Mouse (Mus musculus) forebrain, embryonic 10.5 days (tissue): Measurements from ENCODE around the gene Polr1d. TPM values are rescaled to one million over a fixed set of nuclear protein-coding genes. Genes with fewer than 3 reads are reported as not detected.

Experiments
- DNase-seq: peaks from one replicate; pipeline ENCODE4 v3.0.0-alpha.2; 2017; ENCODE audit warnings: low spot score; ENCODE audit errors: extremely low spot score
- H3K27ac ChIP-seq: fragments of 300-500 bp; sonication (generic); 2 replicates; pipeline ENCODE4 v1.5.1; 2016; ENCODE audit warnings: mild to moderate bottlenecking
- H3K27me3 ChIP-seq: fragments of 300-500 bp; sonication (generic); 2 replicates; pipeline ENCODE4 v1.6.1; 2016; ENCODE audit warnings: mild to moderate bottlenecking; ENCODE audit not compliant: poor library complexity, severe bottlenecking
- H3K36me3 ChIP-seq: fragments of 300-500 bp; sonication (generic); replicated peaks from 2 replicates; pipeline ENCODE4 v1.6.1; 2016; ENCODE audit warnings: mild to moderate bottlenecking, moderate library complexity
- H3K4me1 ChIP-seq: fragments of 300-500 bp; sonication (generic); 2 replicates; pipeline ENCODE4 v1.6.1; 2016
- H3K4me3 ChIP-seq: fragments of 300-500 bp; sonication (generic); 2 replicates; pipeline ENCODE4 v1.5.1; 2016; ENCODE audit warnings: mild to moderate bottlenecking, moderate library complexity
- H3K9me3 ChIP-seq: fragments of 300-500 bp; sonication (generic); 2 replicates; pipeline ENCODE4 v1.6.1; 2016; ENCODE audit warnings: mild to moderate bottlenecking, moderate library complexity
- WGBS: fragments of 180-500 bp; shearing (Covaris S2); methylation state at CpG from one replicate; pipeline ENCODE4 v1.1.7; 2016; 5-methylcytosine and 5-hydroxymethylcytosine counted together
- polyA plus RNA-seq: library from polyadenylated mRNA; unstranded; fragments of >200 nt; fragmentation: Nextera tagmentation; extraction: Ambion mirVana; gene quantifications from 2 replicates; pipeline ENCODE4 v1.2.1, GENCODE M21; 2016

The Polr1d gene
- polyA plus RNA-seq = 129 and 132 TPM in 2 replicates

DNA sequence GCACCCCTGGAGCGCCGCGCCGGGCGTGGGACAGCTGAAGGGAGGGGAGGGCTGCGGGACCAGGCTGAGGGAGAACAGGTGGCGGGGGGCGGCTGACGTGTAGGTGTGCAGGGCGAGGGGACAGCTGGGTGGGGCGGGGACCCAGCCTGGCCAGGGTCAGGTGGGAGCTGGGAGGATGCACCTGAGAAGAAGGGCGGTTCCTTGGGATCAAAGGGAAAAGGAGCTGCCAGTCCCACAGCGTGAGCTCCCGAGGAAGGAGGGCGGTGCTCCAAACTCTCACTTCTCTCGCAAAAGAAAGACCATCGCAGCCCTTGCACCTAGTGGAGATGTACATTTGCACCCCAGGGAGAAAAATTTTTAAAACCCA lies at the start of gene Polr1d:
TSS of gene Polr1d (plus strand) at position 252 of the 367 bp plus-strand sequence.
- Histone ChIP-seq H3K27ac (peak within 1 kb of the TSS; percentile 89), H3K4me3 (peak within 1 kb of the TSS; percentile 79), H3K27me3 (no peaks in the 10 kb centered on the region), H3K36me3 (peaks cover 28% of the 10 kb centered on the region), H3K4me1 (peaks cover 30% of the 10 kb centered on the region), H3K9me3 (no peaks in the 10 kb centered on the region)
- 0% methylated on average over 17 of the region's 17 CpGs for WGBS
- no peak for DNase-seq

DNA sequence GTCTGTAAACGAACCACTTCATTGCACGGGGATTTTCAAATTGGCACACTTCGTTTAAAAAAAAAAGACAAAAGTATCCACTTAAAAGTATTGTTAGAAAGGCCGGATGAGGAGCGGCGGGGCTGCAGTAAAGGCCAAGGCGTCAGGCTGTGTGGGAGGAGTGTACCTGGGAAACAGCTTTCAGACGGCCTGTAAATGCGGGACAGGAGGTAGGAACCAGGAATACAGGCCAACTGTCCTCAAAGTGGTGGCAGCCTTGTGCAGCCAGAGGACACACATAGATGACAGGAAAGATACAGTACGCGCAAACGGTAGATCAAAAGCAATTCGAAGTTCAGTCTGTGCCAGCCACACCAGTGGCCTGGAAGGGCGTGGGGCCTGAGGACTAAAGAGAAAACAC lies 45.6 kb upstream of the Polr1d start:
- no peak for DNase-seq
- H3K9me3 ChIP-seq = no peaks in the 10 kb centered on the region
- peaks cover 9% of the 10 kb centered on the region for H3K4me1 ChIP-seq
- no peak overlapping the region for H3K27ac ChIP-seq
- 90% methylated on average over 14 of the region's 14 CpGs for WGBS
- H3K27me3 ChIP-seq = no peaks in the 10 kb centered on the region
- H3K36me3 ChIP-seq = peaks cover 32% of the 10 kb centered on the region
- no peak overlapping the region for H3K4me3 ChIP-seq

DNA sequence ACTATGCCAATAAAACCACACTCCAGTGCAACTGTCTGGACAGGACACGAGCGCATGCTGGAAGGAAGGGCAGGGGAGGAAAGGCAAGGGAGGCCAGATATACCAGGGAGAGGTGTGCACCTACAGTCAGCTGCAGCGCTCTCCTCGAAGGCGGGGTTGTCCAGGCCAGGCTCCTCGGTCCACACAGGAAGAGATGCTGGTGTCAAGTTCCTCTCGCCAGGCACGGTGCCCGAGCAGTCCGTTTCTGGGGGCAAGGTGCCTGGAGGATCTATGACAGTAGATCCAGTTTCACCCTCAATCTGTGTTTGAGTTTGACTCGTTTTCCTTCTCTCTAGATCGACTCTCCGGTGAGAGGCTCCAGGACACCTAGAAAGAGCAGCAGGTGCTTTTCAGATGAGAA lies 43.7 kb upstream of the Polr1d start:
- peaks cover 21% of the 10 kb centered on the region for H3K36me3 ChIP-seq
- no peaks in the 10 kb centered on the region for H3K27me3 ChIP-seq
- 92% methylated on average over 13 of the region's 13 CpGs for WGBS
- H3K9me3 ChIP-seq = no peaks in the 10 kb centered on the region
- DNase-seq = no peak
- H3K4me1 ChIP-seq = peaks cover 24% of the 10 kb centered on the region
- no peak overlapping the region for H3K27ac ChIP-seq
- no peak overlapping the region for H3K4me3 ChIP-seq

DNA sequence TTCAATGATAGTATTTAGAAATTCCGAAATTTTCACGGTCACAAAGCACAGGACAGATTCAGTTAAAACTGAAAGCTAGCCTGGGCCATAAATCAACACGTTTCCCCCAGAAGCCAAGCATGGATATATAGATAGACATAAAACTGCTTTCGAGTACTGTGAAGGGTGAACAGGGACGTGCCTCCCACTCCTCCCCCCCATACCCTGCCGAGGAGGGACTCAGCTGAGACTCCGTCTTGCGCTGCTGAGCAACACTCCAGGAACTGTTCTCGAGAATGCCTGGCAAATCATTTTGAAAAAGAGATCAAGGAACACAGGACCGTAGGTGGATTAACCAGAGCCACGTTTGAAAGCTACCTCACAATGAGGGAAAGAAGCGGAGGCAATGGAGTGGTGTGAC lies 42.6 kb upstream of the Polr1d start:
- no peak for DNase-seq
- Histone ChIP-seq H3K4me1 (peaks cover 34% of the 10 kb centered on the region), H3K27me3 (no peaks in the 10 kb centered on the region), H3K36me3 (peaks cover 12% of the 10 kb centered on the region), H3K9me3 (no peaks in the 10 kb centered on the region), H3K27ac (no peak overlapping the region), H3K4me3 (no peak overlapping the region)
- WGBS = 80% methylated on average over 12 of the region's 12 CpGs

DNA sequence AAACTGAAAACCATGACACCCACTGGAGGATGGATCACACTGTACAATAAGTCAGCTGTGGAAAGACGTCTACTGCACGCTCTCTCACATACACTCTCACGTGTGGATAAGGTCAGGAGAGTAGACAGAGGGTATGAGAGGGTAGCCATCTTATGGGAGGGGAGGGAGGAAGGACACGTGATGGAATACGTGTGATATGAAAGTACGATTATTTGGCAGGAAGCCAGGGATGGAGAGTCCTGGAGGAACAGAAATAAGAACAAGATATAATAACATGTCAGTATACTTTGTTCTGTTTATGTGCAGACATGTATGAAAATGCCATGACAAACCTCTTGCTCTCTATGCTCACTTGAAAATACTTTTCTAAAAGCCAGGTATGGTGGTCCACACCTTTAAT lies 41.5 kb upstream of the Polr1d start:
- Histone ChIP-seq H3K4me1 (peaks cover 43% of the 10 kb centered on the region), H3K27ac (no peak overlapping the region), H3K9me3 (no peaks in the 10 kb centered on the region), H3K27me3 (no peaks in the 10 kb centered on the region), H3K4me3 (no peak overlapping the region), H3K36me3 (peaks cover 12% of the 10 kb centered on the region)
- 88% methylated on average over 6 of the region's 6 CpGs for WGBS
- DNase-seq = no peak

DNA sequence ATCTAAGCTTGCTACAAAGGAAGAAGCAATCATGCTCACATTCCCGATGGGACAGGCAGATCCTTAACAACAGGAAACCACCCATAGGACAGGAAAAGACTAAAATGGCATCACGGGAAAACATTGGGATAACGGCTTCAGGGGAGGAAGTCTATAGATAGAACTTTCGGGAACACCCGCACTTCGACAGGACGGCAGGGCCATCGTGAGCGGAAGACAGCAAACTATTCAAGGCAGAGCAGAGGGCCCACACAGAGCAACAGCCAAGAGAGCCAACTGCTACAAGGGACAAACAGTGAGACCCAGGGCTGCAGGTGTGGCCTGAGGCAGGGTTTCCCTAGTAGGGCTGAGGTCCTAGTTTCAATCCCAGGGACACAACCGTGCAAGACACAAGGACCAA lies 40.8 kb upstream of the Polr1d start:
- no peak for DNase-seq
- peaks cover 15% of the 10 kb centered on the region for H3K36me3 ChIP-seq
- peaks cover 43% of the 10 kb centered on the region for H3K4me1 ChIP-seq
- H3K4me3 ChIP-seq = no peak overlapping the region
- H3K27ac ChIP-seq = 0 out of 2 replicates have a peak overlapping the region, but pooled peaks have one; percentile 8
- WGBS = 84% methylated on average over 10 of the region's 10 CpGs
- no peaks in the 10 kb centered on the region for H3K27me3 ChIP-seq
- H3K9me3 ChIP-seq = no peaks in the 10 kb centered on the region

DNA sequence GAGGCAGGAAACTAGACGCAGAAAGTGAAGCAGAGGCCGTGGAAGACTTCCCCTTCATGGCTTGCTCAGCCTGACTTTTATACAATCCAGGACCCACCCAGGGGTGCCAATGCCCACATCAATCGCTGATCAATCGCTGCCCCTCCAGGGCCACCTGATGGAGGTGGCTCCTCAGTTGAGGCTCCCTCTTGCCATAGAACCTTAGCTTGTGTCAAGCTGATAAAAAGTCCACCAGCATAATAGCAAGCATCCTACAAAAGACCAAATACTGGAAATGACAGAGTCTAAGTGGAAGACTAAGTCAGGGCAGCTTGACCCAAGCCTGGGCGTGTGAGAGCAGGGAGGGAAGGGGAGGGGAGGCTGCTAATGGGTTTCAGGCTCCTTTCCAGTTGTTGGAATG lies 40.2 kb upstream of the Polr1d start:
- Histone ChIP-seq H3K36me3 (peaks cover 18% of the 10 kb centered on the region), H3K27ac (0 out of 2 replicates have a peak overlapping the region, but pooled peaks have one; percentile 8), H3K9me3 (no peaks in the 10 kb centered on the region), H3K27me3 (no peaks in the 10 kb centered on the region), H3K4me1 (peaks cover 43% of the 10 kb centered on the region), H3K4me3 (no peak overlapping the region)
- DNase-seq = no peak
- 85% methylated on average over 5 of the region's 5 CpGs for WGBS

DNA sequence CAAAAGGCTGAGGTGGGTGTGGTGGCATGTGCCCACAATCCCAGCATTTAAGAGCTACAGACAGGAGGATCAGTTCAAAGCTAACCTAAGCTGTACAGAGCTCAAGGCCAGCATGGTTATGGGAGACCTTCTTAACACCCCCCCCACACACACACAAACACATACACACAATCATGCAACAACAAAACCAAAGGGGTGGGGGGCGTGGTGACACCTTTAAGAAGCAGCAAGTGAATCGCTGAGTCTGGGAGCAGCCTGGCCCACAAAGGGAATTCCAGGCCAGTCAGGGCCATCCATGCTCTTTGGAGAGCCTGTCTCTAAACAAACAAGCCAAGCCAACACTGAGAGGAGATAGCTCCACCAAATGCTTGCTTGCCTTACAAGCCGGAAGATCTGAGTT lies 39.2 kb upstream of the Polr1d start:
- H3K27ac ChIP-seq = no peak overlapping the region
- no peaks in the 10 kb centered on the region for H3K27me3 ChIP-seq
- WGBS = 79% methylated on average over 3 of the region's 3 CpGs
- H3K4me3 ChIP-seq = no peak overlapping the region
- H3K9me3 ChIP-seq = no peaks in the 10 kb centered on the region
- DNase-seq = no peak
- peaks cover 14% of the 10 kb centered on the region for H3K36me3 ChIP-seq
- peaks cover 46% of the 10 kb centered on the region for H3K4me1 ChIP-seq

DNA sequence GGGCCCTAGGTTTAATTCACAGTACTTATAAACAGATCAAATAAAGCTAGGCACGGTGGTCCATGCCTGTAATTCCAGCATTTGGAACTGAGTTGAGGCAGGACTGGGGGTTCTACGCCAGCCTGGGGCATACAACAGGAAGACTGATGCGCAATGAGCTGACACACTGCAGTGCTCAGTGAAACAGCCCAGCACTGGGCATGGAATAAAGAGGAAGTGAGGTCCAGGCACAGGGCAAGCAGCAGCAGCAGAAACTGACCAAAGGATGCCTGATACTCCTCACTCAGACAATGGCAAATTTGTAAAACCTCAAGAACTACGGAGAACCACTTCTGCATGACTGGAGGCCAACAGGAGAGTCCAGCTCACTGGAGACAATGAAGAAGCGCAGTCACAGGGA lies 37.5 kb upstream of the Polr1d start:
- H3K9me3 ChIP-seq = no peaks in the 10 kb centered on the region
- peaks cover 12% of the 10 kb centered on the region for H3K36me3 ChIP-seq
- WGBS = 78% methylated on average over 5 of the region's 5 CpGs
- H3K27ac ChIP-seq = 0 out of 2 replicates have a peak overlapping the region, but pooled peaks have one; percentile 17
- H3K4me3 ChIP-seq = no peak overlapping the region
- H3K27me3 ChIP-seq = no peaks in the 10 kb centered on the region
- DNase-seq = no peak
- peaks cover 61% of the 10 kb centered on the region for H3K4me1 ChIP-seq

DNA sequence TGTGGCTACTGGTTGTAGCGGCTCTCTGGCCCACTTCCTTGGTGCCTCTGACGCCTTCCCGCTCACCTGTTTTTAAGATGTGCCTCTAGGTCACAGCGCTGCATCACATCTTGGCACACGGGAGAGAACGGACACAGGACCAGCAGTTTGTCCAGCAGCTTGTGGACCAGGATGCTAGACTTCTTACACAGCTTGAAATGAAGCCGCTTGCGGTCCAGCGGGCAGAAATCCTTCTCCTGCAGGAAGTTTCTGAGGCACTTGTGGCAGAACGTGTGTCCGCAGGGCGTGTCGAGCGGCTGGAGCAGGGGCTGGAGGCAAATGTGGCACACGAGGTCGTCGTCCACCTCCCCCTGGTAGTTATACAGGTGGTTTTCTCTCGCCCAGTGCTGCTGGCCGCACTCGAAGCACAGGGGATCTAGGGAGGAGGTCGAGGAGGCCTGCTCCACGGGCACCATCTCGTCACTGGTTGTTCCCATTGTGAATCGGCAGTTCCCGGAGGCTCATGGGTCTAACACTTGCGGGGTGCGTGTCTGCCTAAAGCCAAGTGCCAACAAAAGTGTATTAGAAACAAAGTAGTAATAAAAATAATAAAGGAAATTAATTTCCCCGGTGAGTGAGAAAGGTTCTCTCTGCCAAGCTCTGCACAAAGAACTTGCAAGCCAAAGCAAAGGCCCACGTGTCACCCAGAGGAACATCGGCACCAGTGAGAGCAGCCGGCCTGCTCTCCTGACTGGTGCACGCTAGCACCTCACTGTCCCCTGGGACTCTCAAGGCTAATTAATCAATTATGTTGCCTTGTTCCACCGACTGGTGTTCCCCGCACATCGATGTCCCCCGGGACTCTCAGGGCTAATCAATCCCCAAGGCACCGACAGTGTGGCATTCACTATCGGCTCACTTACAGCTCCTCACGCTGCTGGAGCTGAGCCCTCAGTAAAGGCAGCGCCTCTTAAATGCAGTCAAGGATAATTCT lies 34.6 kb upstream of the Polr1d start:
- no peaks in the 10 kb centered on the region for H3K27me3 ChIP-seq
- no peak overlapping the region for H3K27ac ChIP-seq
- H3K4me3 ChIP-seq = no peak overlapping the region
- peaks cover 64% of the 10 kb centered on the region for H3K4me1 ChIP-seq
- DNase-seq = no peak
- peaks cover 12% of the 10 kb centered on the region for H3K36me3 ChIP-seq
- no peaks in the 10 kb centered on the region for H3K9me3 ChIP-seq
- WGBS = 88% methylated on average over 40 of the region's 40 CpGs

DNA sequence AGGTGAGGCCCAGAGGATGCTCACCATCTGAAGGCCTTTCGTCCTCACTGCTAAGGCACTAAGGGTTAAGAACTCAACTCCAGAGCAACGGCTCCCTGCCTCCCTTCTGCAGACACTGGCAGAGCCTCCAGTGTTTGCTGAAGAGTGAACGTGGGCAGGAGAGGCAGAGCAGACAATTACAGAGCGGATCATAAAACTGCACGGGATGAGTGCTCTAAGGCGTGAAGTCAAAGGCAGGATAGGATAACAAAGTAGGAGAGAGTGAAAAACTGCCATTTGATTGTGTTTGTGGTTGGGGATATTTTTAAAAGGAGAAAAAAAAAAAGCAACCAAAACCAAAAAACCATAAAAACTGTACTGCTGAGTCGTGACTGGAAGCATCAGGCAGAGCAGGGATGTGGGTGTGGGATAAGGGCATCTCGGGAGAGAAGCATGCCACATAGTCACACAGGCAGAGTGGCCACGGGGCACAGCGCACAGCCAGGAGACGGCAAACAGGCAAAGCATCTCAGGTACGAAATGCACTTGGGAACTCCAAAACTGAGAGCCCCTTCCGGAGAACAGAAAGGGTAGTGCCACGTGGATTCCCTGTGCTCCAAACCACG lies 33.5 kb upstream of the Polr1d start:
- Histone ChIP-seq H3K9me3 (no peaks in the 10 kb centered on the region), H3K36me3 (peaks cover 12% of the 10 kb centered on the region), H3K27ac (no peak overlapping the region), H3K4me1 (peaks cover 60% of the 10 kb centered on the region), H3K27me3 (no peaks in the 10 kb centered on the region), H3K4me3 (no peak overlapping the region)
- DNase-seq = no peak
- 80% methylated on average over 15 of the region's 15 CpGs for WGBS

DNA sequence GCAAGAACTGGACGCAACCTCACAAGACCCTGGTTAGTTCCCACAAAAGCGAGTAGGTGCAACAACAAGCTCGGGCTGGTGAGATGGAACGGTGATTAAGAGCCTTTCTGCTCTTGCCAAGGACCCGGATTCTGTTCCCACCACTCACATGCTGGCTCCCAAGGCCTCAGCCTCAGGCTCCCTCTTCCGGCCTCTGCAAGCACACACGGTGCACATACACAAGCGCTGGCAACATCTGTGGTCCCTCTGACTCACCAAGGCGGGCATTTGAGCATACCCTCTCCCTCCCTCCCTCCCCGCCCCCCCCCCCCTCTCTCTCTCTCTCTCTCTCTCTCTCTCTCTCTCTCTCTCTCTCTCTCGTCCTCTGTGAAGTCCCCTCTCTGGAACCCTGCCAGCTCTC lies 31.5 kb upstream of the Polr1d start:
- H3K4me3 ChIP-seq = no peak overlapping the region
- DNase-seq = no peak
- no peaks in the 10 kb centered on the region for H3K27me3 ChIP-seq
- H3K9me3 ChIP-seq = no peaks in the 10 kb centered on the region
- peaks cover 42% of the 10 kb centered on the region for H3K4me1 ChIP-seq
- H3K27ac ChIP-seq = no peak overlapping the region; the same call in 1 of the 2 replicates
- 85% methylated on average over 10 of the region's 11 CpGs for WGBS
- H3K36me3 ChIP-seq = peaks cover 12% of the 10 kb centered on the region

DNA sequence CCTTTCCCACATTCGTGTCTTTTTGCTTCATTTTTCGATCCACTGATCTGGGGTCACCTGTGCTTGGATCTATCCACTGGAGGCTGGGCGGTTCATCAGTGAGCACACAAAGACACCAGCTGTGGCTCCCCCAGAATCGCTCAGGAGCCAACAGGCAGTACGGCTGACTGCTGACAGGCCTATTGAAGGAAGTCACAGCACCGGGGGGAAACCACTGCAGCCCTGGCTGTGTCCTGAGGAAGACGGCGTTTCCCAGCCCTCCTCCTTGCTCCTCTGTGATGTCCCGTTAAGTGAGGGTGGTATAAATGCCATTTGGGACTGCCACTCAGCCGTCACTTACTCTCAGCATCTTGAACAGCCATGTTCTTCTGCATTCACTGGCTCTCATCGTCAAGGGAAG lies 30.9 kb upstream of the Polr1d start:
- 81% methylated on average over 11 of the region's 11 CpGs for WGBS
- Histone ChIP-seq H3K4me1 (peaks cover 44% of the 10 kb centered on the region), H3K27ac (no peak overlapping the region)

More for the DNA sequence above, 30.9 kb upstream of the Polr1d start:
- H3K27me3 ChIP-seq = no peaks in the 10 kb centered on the region
- no peaks in the 10 kb centered on the region for H3K9me3 ChIP-seq
- no peak for DNase-seq
- peaks cover 9% of the 10 kb centered on the region for H3K36me3 ChIP-seq
- no peak overlapping the region for H3K4me3 ChIP-seq
